Mouse (Mus musculus): ENCODE measurements around the gene Nr0b2.
"Not testable (repeated sequence)": the region's sequence is repeated elsewhere in the genome, so short reads cannot be mapped to it uniquely, and the experiment has no call there.

Nr0b2 gene

GRCm38 (mm10) chr4:133552768-133553447 lies at the start of gene Nr0b2:
Gene Nr0b2, plus strand, starts transcription at chr4:133553376.
- DNase-seq (ENCODE audit: low spot score in 2 of 2), result no peak

- no peak for DNase-seq (ENCODE audit: low spot score in 2 of 2)
Observed at GRCm38 (mm10) chr4:133504300-133504699, 48.9 kb upstream of the Nr0b2 start.

GRCm38 (mm10) chr4:133504755-133505485 lies 48.3 kb upstream of the Nr0b2 start:
- no peak for DNase-seq (ENCODE audit: low spot score in 2 of 2)

GRCm38 (mm10) chr4:133506573-133506972 lies 46.6 kb upstream of the Nr0b2 start:
- no peak for DNase-seq (ENCODE audit: low spot score in 2 of 2)

- DNase-seq (ENCODE audit: low spot score in 2 of 2), result peak; percentile 55 to 60
Observed at GRCm38 (mm10) chr4:133508990-133509389, 44.2 kb upstream of the Nr0b2 start.

- DNase-seq (ENCODE audit: low spot score in 2 of 2), result no peak
Observed at GRCm38 (mm10) chr4:133511050-133511449, 42.1 kb upstream of the Nr0b2 start.

GRCm38 (mm10) chr4:133512511-133512910 lies 40.7 kb upstream of the Nr0b2 start:
- DNase-seq (ENCODE audit: low spot score in 2 of 2), result not testable (repeated sequence)

- peak; percentile 86 to 88 for DNase-seq (ENCODE audit: low spot score in 2 of 2)
Observed at GRCm38 (mm10) chr4:133512972-133513371, 40.2 kb upstream of the Nr0b2 start.

GRCm38 (mm10) chr4:133518601-133519368 lies 34.4 kb upstream of the Nr0b2 start, which contains the start of gene Kdf1:
Gene Kdf1, plus strand, starts transcription at chr4:133518963.
- no peak for DNase-seq (ENCODE audit: low spot score in 2 of 2)

- DNase-seq (ENCODE audit: low spot score in 2 of 2), result no peak
Observed at GRCm38 (mm10) chr4:133519369-133519665, 33.9 kb upstream of the Nr0b2 start.

GRCm38 (mm10) chr4:133521502-133521901 lies 31.7 kb upstream of the Nr0b2 start:
- no peak for DNase-seq (ENCODE audit: low spot score in 2 of 2)

- no peak for DNase-seq (ENCODE audit: low spot score in 2 of 2)
Observed at GRCm38 (mm10) chr4:133527788-133528187, 25.4 kb upstream of the Nr0b2 start.

- DNase-seq (ENCODE audit: low spot score in 2 of 2), result no peak
Observed at GRCm38 (mm10) chr4:133532777-133533176, 20.4 kb upstream of the Nr0b2 start.

GRCm38 (mm10) chr4:133536081-133536480 lies 17.1 kb upstream of the Nr0b2 start:
- DNase-seq (ENCODE audit: low spot score in 2 of 2), result no peak

GRCm38 (mm10) chr4:133536652-133537051 lies 16.5 kb upstream of the Nr0b2 start:
- DNase-seq (ENCODE audit: low spot score in 2 of 2), result no peak

GRCm38 (mm10) chr4:133545272-133546231 lies 7.6 kb upstream of the Nr0b2 start, which contains the start of gene Nudc:
Gene Nudc, minus strand, starts transcription at chr4:133545996.
- peak; percentile 97 for DNase-seq (ENCODE audit: low spot score in 2 of 2)

GRCm38 (mm10) chr4:133552029-133552428 lies 1.1 kb upstream of the Nr0b2 start:
- no peak for DNase-seq (ENCODE audit: low spot score in 2 of 2)

GRCm38 (mm10) chr4:133553448-133554330 lies 513 bp downstream of the Nr0b2 start:
- no peak for DNase-seq (ENCODE audit: low spot score in 2 of 2)

GRCm38 (mm10) chr4:133557041-133557717 lies 4.0 kb downstream of the Nr0b2 start:
- no peak for DNase-seq (ENCODE audit: low spot score in 2 of 2)

- DNase-seq (ENCODE audit: low spot score in 2 of 2), result no peak
Observed at GRCm38 (mm10) chr4:133559846-133560245, 6.7 kb downstream of the Nr0b2 start.
